Mouse (Mus musculus): Measurements from ENCODE around the gene Ctdspl2.

Ctdspl2 gene

GRCm38 (mm10) chr2:122059365-122060115 lies 103.7 kb downstream of the Ctdspl2 start:
- DNase-seq (ENCODE audit: low spot score): no peak

Measured in c-Kit-positive CD71-positive TER-119-positive erythroid progenitor cells, embryonic 14.5 days (primary cell).